8 mouse cellular contexts compared by ENCODE assay signal in genomic region chr2:92424462-92425308, GRCm38 (mm10). TPM values are rescaled to one million over a fixed set of nuclear protein-coding genes. Genes with fewer than 3 reads are reported as not detected.
DNase-seq lines count a peak whose midpoint lies in the region; ATAC-seq and TF ChIP-seq lines count a peak whose summit lies in the region.

No protein-coding gene starts in this region.

- peak; percentile 69 to 76 for DNase-seq in frontal cortex, adult 2 months (ENCODE audit: extremely low spot score in 1 of 2, low spot score in 1 of 2)
- no peak for DNase-seq in frontal cortex, postnatal 25 days (ENCODE audit: low spot score in 2 of 2)
- peak; percentile 57 to 73 for DNase-seq in adrenal gland, postnatal 36 days
- peak; percentile 34 to 56 for DNase-seq in gastrocnemius, adult 8-10 months (ENCODE audit: low spot score in 2 of 2)
- peak; percentile 71 for DNase-seq in hindbrain, embryonic 14.5 days (ENCODE audit: low spot score)
- DNase-seq in lung, adult 2 months, result peak; percentile 67

- ATAC-seq in hindbrain, embryonic 14.5 days (ENCODE audit: low FRiP score), result peak; percentile 79
- no peak for ATAC-seq in granulocyte monocyte progenitor cell, adult 5-6 weeks (replicated peaks; ENCODE audit: poor library complexity, severe bottlenecking)

- WGBS in hindbrain, embryonic 14.5 days, result 31% methylated on average over 9 of the region's 9 CpGs
- WGBS in lung, adult 2 months, result 53% methylated on average over 9 of the region's 9 CpGs
- 73% methylated on average over 9 of the region's 9 CpGs for WGBS in small intestine, adult 2 months

- peaks cover 39% of the 10 kb centered on the region for H3K4me1 ChIP-seq in hindbrain, embryonic 14.5 days (replicated peaks; ENCODE audit: control insufficient read depth, insufficient read depth, low read length)
- peaks cover 50% of the 10 kb centered on the region for H3K4me1 ChIP-seq in lung, adult 2 months (ENCODE audit: control insufficient read depth, insufficient read depth, low read length)
- peaks cover 13% of the 10 kb centered on the region for H3K4me1 ChIP-seq in small intestine, adult 2 months (ENCODE audit: control insufficient read depth, insufficient read depth, insufficient read length, low read length)

- peak overlapping the region; percentile 82 for H3K27ac ChIP-seq in hindbrain, embryonic 14.5 days
- H3K27ac ChIP-seq in small intestine, adult 2 months (ENCODE audit: insufficient read depth, low read depth, low read length), result peak overlapping the region; percentile 80

- TF ChIP-seq POLR2A in lung, adult 2 months (IDR thresholded peaks at IDR 0.05; ENCODE audit: borderline replicate concordance, extremely low read depth, low read depth, low read length), result peak; percentile 13; the same call in 1 of the 2 replicates
- TF ChIP-seq POLR2A in small intestine, adult 2 months (IDR thresholded peaks at IDR 0.05; ENCODE audit: low read depth, low read length), result no peak

- H3K9ac ChIP-seq in hindbrain, embryonic 14.5 days, result no peak overlapping the region

- TF ChIP-seq CTCF in lung, adult 2 months (IDR thresholded peaks at IDR 0.05; ENCODE audit: insufficient read depth, low read length), result no peak
- no peak for TF ChIP-seq CTCF in small intestine, adult 2 months (IDR thresholded peaks at IDR 0.05; ENCODE audit: extremely low read depth, insufficient read length, insufficient replicate concordance, low read depth, low read length)

- no peak overlapping the region for H3K4me2 ChIP-seq in hindbrain, embryonic 14.5 days (replicated peaks)

- H3K9me3 ChIP-seq in hindbrain, embryonic 14.5 days (ENCODE audit: control insufficient read depth, low read length), result no peaks in the 10 kb centered on the region

- H3K27me3 ChIP-seq in hindbrain, embryonic 14.5 days (ENCODE audit: control insufficient read depth, insufficient read depth, low read length), result no peaks in the 10 kb centered on the region
- H3K27me3 ChIP-seq in small intestine, adult 2 months (ENCODE audit: control insufficient read depth, insufficient read depth, low read length), result no peaks in the 10 kb centered on the region

- peaks cover 52% of the 10 kb centered on the region for H3K36me3 ChIP-seq in hindbrain, embryonic 14.5 days (replicated peaks; ENCODE audit: control insufficient read depth, insufficient read depth)
- H3K36me3 ChIP-seq in small intestine, adult 2 months (ENCODE audit: control insufficient read depth, insufficient read depth, low read length), result peaks cover 35% of the 10 kb centered on the region

- H3K4me3 ChIP-seq in hindbrain, embryonic 14.5 days (replicated peaks; ENCODE audit: low read length), result no peak overlapping the region
- H3K4me3 ChIP-seq in lung, adult 2 months (replicated peaks; ENCODE audit: extremely low read depth, low read depth, low read length), result no peak overlapping the region
- no peak overlapping the region for H3K4me3 ChIP-seq in small intestine, adult 2 months (ENCODE audit: low read depth, low read length)

RNA-seq across cellular contexts. Expression of gene Cry2, which starts 9.2 kb away (rescaled TPM):
- 94.1 and 100 TPM in 2 replicates for polyA plus RNA-seq in frontal cortex, adult 2 months (2012; rRNA removed)
- 10 to 100 TPM; 38.4 to 47.8 TPM for total RNA-seq in adrenal gland, postnatal 36 days (2021)
- total RNA-seq in gastrocnemius, adult 8-10 months (2022), result 10 to 100 TPM; 27.5 to 34.6 (median 31.3) TPM
- 34.6 and 35.5 TPM in 2 replicates for polyA plus RNA-seq in hindbrain, embryonic 14.5 days (2014; fragmentation: Nextera tagmentation; extraction: Ambion mirVana)
- polyA plus RNA-seq in lung, adult 2 months (2012; rRNA removed), result 37.5 and 40.7 TPM in 2 replicates
- polyA plus RNA-seq in small intestine, adult 2 months (2012; rRNA removed), result 4.7 and 13.1 TPM in 2 replicates
- total RNA-seq in granulocyte monocyte progenitor cell, adult 5-6 weeks (2014; fragmentation: Nextera tagmentation), result 12.3 and 15.8 TPM in 2 replicates
- total RNA-seq in granulocyte monocyte progenitor cell, adult 5-6 weeks (2017), result 8.4 and 8.7 TPM in 2 replicates

RNA-seq across cellular contexts. Expression of gene Mapk8ip1, which starts 23.6 kb away (rescaled TPM):
- 288 and 299 TPM in 2 replicates for polyA plus RNA-seq in frontal cortex, adult 2 months (2012; rRNA removed)
- 10 to 100 TPM; 30.9 to 35.1 TPM for total RNA-seq in adrenal gland, postnatal 36 days (2021)
- 1 to 10 TPM; 1.7 to 2.5 (median 2.3) TPM for total RNA-seq in gastrocnemius, adult 8-10 months (2022)
- polyA plus RNA-seq in hindbrain, embryonic 14.5 days (2014; fragmentation: Nextera tagmentation; extraction: Ambion mirVana), result 68.8 and 74.5 TPM in 2 replicates
- polyA plus RNA-seq in lung, adult 2 months (2012; rRNA removed), result 18.3 and 23.2 TPM in 2 replicates
- 4.7 and 5.3 TPM in 2 replicates for polyA plus RNA-seq in small intestine, adult 2 months (2012; rRNA removed)
- total RNA-seq in granulocyte monocyte progenitor cell, adult 5-6 weeks (2014; fragmentation: Nextera tagmentation), result not detected in 2 replicates
- total RNA-seq in granulocyte monocyte progenitor cell, adult 5-6 weeks (2017), result not detected in 2 replicates

RNA-seq across cellular contexts. Expression of gene Slc35c1, which starts 35.7 kb away (rescaled TPM):
- 13.3 and 14.7 TPM in 2 replicates for polyA plus RNA-seq in frontal cortex, adult 2 months (2012; rRNA removed)
- 10 to 100 TPM; 14.8 to 24.3 TPM for total RNA-seq in adrenal gland, postnatal 36 days (2021)
- total RNA-seq in gastrocnemius, adult 8-10 months (2022), result 1 to 10 TPM; 4.9 to 5.8 (median 5.4) TPM
- polyA plus RNA-seq in hindbrain, embryonic 14.5 days (2014; fragmentation: Nextera tagmentation; extraction: Ambion mirVana), result 15.4 and 17.1 TPM in 2 replicates
- polyA plus RNA-seq in lung, adult 2 months (2012; rRNA removed), result 43.9 and 49.0 TPM in 2 replicates
- 124 and 160 TPM in 2 replicates for polyA plus RNA-seq in small intestine, adult 2 months (2012; rRNA removed)
- total RNA-seq in granulocyte monocyte progenitor cell, adult 5-6 weeks (2014; fragmentation: Nextera tagmentation), result 84.7 and 86.6 TPM in 2 replicates
- total RNA-seq in granulocyte monocyte progenitor cell, adult 5-6 weeks (2017), result 23.4 and 23.8 TPM in 2 replicates

RNA-seq across cellular contexts. Expression of gene 1700029I15Rik, which starts 42.3 kb away (rescaled TPM):
- polyA plus RNA-seq in frontal cortex, adult 2 months (2012; rRNA removed), result 6.9 and 7.5 TPM in 2 replicates
- total RNA-seq in adrenal gland, postnatal 36 days (2021), result 10 to 100 TPM in 1 of 2 experiments, 1 to 10 TPM in 1; 6.2 to 10.0 TPM
- total RNA-seq in gastrocnemius, adult 8-10 months (2022), result 1 to 10 TPM in 2 of 4 experiments, under 1 TPM in 2; 0.24 to 1.3 (median 1.0) TPM
- polyA plus RNA-seq in hindbrain, embryonic 14.5 days (2014; fragmentation: Nextera tagmentation; extraction: Ambion mirVana), result 2.9 and 4.2 TPM in 2 replicates
- polyA plus RNA-seq in lung, adult 2 months (2012; rRNA removed), result 3.2 and 3.3 TPM in 2 replicates
- 3.5 and 7.4 TPM in 2 replicates for polyA plus RNA-seq in small intestine, adult 2 months (2012; rRNA removed)
- total RNA-seq in granulocyte monocyte progenitor cell, adult 5-6 weeks (2014; fragmentation: Nextera tagmentation), result 0.24 and 5.1 TPM in 2 replicates
- total RNA-seq in granulocyte monocyte progenitor cell, adult 5-6 weeks (2017), result 0.82 and 3.6 TPM in 2 replicates

RNA-seq across cellular contexts. Expression of gene Large2, which starts 50.0 kb away (rescaled TPM):
- polyA plus RNA-seq in frontal cortex, adult 2 months (2012; rRNA removed), result 0.50 and 0.66 TPM in 2 replicates
- total RNA-seq in adrenal gland, postnatal 36 days (2021), result 1 to 10 TPM in 1 of 2 experiments, under 1 TPM in 1; 0.79 to 2.4 TPM
- total RNA-seq in gastrocnemius, adult 8-10 months (2022), result under 1 TPM in 2 of 4 experiments, not detected in 2; 0.65 to 0.99 TPM
- polyA plus RNA-seq in hindbrain, embryonic 14.5 days (2014; fragmentation: Nextera tagmentation; extraction: Ambion mirVana), result 2.0 and 2.4 TPM in 2 replicates
- polyA plus RNA-seq in lung, adult 2 months (2012; rRNA removed), result 15.9 and 18.5 TPM in 2 replicates
- polyA plus RNA-seq in small intestine, adult 2 months (2012; rRNA removed), result 12.3 and 15.6 TPM in 2 replicates
- total RNA-seq in granulocyte monocyte progenitor cell, adult 5-6 weeks (2014; fragmentation: Nextera tagmentation), result 0.75 and 2.5 TPM in 2 replicates
- 0.13 TPM in 1 of 2 replicates, not detected in the other for total RNA-seq in granulocyte monocyte progenitor cell, adult 5-6 weeks (2017)

Comparison
In these comparisons a context has a peak if more than half of its experiments do, and no peak if none do; other contexts are left out.
1. DNase-seq: peak in frontal cortex, adult 2 months (2 of 2), adrenal gland, postnatal 36 days (2 of 2), gastrocnemius, adult 8-10 months (2 of 2), hindbrain, embryonic 14.5 days (single experiment) and lung, adult 2 months (single experiment); none in frontal cortex, postnatal 25 days (0 of 2).